Mouse (Mus musculus): ENCODE results near the gene Gm13695.
"Not testable (repeated sequence)": the region's sequence is repeated elsewhere in the genome, so short reads cannot be mapped to it uniquely, and the experiment has no call there.

Gene Gm13695

DNA sequence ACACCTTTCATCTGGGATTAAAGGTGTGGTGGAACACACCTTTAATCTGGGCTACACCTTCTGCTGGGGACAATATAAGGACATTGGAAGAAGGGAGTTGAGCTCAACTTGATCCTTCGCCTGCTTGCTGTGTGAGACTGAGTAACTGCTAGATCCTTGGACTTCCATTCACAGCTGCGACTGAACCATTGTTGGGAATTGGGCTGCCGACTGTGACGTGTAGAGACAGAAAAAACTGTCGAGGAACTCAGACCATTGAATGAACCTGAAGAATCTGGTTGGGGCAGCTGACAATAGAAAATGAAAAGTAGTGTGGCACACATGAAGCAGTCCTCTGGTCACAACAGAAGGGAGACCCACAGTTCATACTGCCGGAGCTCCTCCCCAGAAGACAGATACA, at the start of gene Gm13695:
TSS of gene Gm13695 (plus strand) at position 301 of the 400 bp plus-strand sequence.
- DNase-seq (ENCODE audit: low spot score in 2 of 2) = not testable (repeated sequence)

DNA sequence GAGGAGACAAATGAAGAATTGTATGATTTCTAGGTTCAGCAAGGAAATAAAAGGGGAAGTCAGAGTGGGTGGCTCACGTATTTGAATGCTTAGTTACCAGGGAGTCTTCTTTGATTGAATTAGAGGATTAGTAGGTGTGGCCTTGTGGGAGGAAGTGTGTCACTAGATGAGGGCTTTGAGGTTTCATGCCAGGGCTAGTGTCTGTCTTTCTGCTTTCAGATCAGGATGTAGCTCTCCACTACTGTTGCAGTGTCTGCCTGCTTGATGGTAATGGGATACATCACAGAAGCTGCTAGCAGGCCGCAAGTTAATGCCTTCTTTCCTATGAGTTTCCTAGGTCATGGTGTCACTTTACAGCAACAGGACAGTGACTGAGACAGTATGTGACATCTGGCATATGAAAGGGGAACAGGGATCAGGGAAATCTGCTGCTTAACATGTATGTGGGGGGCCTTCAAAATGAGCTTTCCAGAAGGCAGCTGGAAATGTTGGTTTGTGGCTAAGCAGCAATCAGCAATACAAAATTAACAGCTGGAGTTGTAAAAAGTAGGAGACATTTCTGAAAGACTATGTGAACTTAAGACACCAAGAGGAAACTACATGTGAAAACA, 37.5 kb upstream of the Gm13695 start:
- DNase-seq (ENCODE audit: low spot score in 2 of 2) = peak; percentile 4 to 17

DNA sequence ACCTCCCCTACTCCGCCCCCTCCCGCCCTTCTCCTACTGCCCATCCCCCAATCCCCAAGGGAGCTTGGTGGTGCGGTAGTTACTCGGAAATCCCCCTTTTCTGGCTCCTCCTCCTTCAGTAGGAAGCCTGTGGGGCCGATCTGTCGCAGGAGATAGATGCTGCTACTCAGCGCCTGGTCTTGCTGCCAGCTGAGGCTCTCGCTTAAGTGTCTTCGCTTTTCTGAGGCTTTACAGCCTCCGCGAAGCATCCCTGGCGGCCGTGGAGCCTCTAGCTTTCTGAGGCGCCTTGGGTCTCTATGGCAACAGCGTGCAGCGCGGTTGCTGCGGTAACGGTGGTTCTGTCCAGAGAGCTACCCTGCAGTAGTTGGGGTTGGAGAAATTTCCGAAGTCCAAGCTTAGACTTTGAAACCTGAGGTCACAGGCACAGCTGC, 26.2 kb upstream of the Gm13695 start, which contains the start of gene Zswim2:
TSS of gene Zswim2 (minus strand) at position 298 of the 431 bp plus-strand sequence.
- peak; percentile 5 to 37 for DNase-seq (ENCODE audit: low spot score in 2 of 2)

DNA sequence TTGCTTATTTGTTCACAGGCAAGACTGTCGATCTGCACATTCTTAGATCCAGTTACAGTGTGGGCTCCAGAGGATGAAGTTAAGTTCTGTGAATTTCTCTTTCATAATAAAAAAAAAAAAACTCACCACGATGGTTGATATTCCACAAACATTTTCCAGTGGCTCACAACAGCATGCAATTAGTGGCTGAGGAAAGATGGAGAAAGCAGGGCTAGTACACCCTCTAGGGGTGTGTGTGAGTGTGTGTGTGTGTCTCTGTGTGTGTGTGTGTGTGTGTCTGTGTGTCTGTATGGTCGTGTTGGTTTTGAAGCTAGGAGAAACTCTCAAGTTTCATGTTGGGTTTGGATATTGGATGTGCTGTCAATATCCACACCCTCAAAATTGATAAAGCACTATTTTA, 25.7 kb upstream of the Gm13695 start:
- DNase-seq (ENCODE audit: low spot score in 2 of 2) = no peak

DNA sequence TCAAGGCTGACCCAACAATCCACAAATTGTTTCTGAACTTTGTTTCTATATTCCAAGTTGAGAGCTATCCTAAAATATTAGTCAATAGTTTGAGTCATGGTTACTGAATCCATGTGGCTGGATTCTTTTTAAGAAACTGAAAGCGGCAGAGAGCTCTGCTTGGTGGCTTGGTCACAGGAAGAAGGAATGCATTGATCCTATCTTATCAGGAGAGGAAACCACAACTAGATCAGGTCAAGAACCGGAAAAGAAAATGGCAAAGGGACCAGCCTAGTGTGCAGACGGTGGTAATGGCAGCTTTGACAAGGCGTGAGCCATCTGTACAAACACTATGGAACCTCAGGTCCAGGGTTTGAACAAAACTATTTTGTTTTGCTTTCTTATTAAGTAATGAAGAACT, 25.3 kb upstream of the Gm13695 start:
- no peak for DNase-seq (ENCODE audit: low spot score in 2 of 2)

DNA sequence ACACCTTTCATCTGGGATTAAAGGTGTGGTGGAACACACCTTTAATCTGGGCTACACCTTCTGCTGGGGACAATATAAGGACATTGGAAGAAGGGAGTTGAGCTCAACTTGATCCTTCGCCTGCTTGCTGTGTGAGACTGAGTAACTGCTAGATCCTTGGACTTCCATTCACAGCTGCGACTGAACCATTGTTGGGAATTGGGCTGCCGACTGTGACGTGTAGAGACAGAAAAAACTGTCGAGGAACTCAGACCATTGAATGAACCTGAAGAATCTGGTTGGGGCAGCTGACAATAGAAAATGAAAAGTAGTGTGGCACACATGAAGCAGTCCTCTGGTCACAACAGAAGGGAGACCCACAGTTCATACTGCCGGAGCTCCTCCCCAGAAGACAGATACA, 11.7 kb upstream of the Gm13695 start, which contains the start of gene Gm13698:
TSS of gene Gm13698 (plus strand) at position 301 of the 400 bp plus-strand sequence.
- not testable (repeated sequence) for DNase-seq (ENCODE audit: low spot score in 2 of 2)

GRCm38 (mm10) chr2:83961203-83961602, 5.9 kb upstream of the Gm13695 start, which contains the start of gene Gm13693:
Gm13693 (plus strand) TSS chr2:83961503.
- DNase-seq (ENCODE audit: low spot score in 2 of 2) = not testable (repeated sequence)

DNA sequence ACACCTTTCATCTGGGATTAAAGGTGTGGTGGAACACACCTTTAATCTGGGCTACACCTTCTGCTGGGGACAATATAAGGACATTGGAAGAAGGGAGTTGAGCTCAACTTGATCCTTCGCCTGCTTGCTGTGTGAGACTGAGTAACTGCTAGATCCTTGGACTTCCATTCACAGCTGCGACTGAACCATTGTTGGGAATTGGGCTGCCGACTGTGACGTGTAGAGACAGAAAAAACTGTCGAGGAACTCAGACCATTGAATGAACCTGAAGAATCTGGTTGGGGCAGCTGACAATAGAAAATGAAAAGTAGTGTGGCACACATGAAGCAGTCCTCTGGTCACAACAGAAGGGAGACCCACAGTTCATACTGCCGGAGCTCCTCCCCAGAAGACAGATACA, 5.7 kb downstream of the Gm13695 start, which contains the start of gene Gm13696:
TSS of gene Gm13696 (plus strand) at position 301 of the 400 bp plus-strand sequence.
- not testable (repeated sequence) for DNase-seq (ENCODE audit: low spot score in 2 of 2)

GRCm38 (mm10) chr2:83978633-83979032, 11.5 kb downstream of the Gm13695 start, which contains the start of gene Gm13694:
Gm13694 (plus strand) TSS chr2:83978933.
- DNase-seq (ENCODE audit: low spot score in 2 of 2) = not testable (repeated sequence)

- DNase-seq (ENCODE audit: low spot score in 2 of 2) = not testable (repeated sequence)
Measured at GRCm38 (mm10) chr2:83984443-83984842, 17.3 kb downstream of the Gm13695 start, which contains the start of gene Gm13697. Gm13697 (plus strand) TSS chr2:83984743.

GRCm38 (mm10) chr2:83990253-83990652, 23.1 kb downstream of the Gm13695 start, which contains the start of gene Gm13691:
Gm13691 (plus strand) TSS chr2:83990553.
- not testable (repeated sequence) for DNase-seq (ENCODE audit: low spot score in 2 of 2)

DNA sequence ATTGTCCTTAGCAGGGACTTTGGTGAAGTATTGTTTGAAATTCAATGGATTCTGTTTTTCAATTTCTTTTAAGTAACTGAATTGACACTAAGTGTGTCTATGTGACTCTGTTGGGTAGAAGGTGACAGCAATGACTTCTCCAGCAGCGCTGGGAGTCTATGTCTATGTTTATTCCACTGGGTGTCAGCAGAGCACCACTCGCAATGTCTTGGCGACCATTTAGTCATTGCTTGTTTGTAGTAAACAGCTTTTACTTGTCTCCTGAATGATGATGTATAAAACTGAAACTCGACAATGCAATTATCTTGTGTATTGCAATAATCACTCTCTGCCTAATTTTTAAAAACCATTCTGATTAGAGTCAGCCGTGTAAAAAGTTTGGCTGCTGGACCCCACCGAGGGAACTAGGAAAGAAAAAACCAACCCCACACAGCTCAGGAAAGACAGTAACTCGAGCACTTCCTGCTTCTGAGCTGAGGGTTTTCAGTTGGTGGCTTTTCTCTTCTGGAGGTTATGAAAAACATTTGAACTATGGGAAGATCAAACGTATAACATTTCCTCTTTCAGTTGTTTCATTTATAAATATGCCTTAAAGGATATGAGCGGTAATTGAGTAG, 26.6 kb downstream of the Gm13695 start:
- DNase-seq (ENCODE audit: low spot score in 2 of 2) = peak in 1 of 2 experiments; percentile 17

GRCm38 (mm10) chr2:83994526-83994925, 27.4 kb downstream of the Gm13695 start:
- DNase-seq (ENCODE audit: low spot score in 2 of 2) = not testable (repeated sequence)

- DNase-seq (ENCODE audit: low spot score in 2 of 2) = no peak
Measured at GRCm38 (mm10) chr2:84008913-84009312, 41.8 kb downstream of the Gm13695 start.

GRCm38 (mm10) chr2:84009818-84010217, 42.7 kb downstream of the Gm13695 start:
- DNase-seq (ENCODE audit: low spot score in 2 of 2) = no peak

DNA sequence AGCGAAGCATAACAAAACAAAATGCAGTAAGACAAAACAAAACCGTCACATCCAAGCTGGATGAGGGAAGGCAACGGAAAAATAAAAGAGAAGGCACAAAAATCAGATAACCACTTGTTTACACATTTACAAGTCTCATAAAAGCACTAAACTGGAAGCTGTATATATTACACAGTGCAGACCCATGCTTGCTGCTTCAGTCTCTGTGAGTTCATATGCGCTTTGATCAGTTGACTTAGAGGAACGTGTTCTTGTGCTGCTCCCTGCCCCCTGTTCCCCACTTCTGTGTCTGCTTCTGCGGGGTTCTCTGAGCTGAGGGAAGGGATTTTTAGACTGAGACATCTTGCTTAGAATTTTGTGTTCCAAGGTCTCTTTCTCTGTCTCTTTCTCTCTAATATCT, 47.5 kb downstream of the Gm13695 start:
- DNase-seq (ENCODE audit: low spot score in 2 of 2) = no peak

GRCm38 (mm10) chr2:84016291-84016690, 49.2 kb downstream of the Gm13695 start:
- not testable (repeated sequence) for DNase-seq (ENCODE audit: low spot score in 2 of 2)

DNA sequence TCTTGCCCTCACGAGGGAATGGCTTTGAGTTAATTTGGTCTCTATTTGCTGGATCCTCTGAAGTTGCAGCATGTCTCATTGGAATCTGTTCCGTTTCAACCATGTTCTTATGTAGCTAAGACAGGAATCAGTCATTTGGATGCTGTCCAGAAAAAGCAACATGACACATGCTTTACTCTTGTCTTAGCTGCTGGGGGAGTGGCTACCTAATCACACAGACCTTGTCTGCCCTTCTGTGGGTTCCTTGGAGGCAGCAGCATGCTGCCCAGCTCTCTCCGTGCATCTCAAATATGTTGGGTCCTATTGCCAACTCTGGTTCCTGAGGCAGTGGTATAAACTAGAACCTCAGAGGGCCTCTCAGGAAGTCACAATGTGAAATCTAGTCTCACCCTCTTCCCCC, 51.2 kb downstream of the Gm13695 start:
- no peak for DNase-seq (ENCODE audit: low spot score in 2 of 2)

Measured in spleen, postnatal 10 days (tissue).